Mouse (Mus musculus) MEL (cell line): ENCODE results near the gene Mrpl39. TPM values are rescaled to one million over a fixed set of nuclear protein-coding genes. Genes with fewer than 3 reads are reported as not detected.
A peak's percentile ranks its signal among the peaks of the same experiment; 100 is the strongest.

Experiments
- DNase-seq: peaks from one replicate; pipeline ENCODE4 v3.0.0; 2011; ENCODE audit warnings: low read depth, low spot score
- H3K27ac ChIP-seq: 2 replicates; pipeline ENCODE4 v1.5.1; 2012; ENCODE audit warnings: low read depth, mild to moderate bottlenecking, control low read depth, low read length, moderate library complexity; ENCODE audit not compliant: control insufficient read depth
- H3K27me3 ChIP-seq, 2 experiments: fragments of 150-350 bp in 1 of 2; sonication (generic) in 1 of 2; 2 replicates each; pipeline ENCODE4 v1.6.1; 2012; ENCODE audit warnings: low read length in 2 of 2, mild to moderate bottlenecking in 2 of 2, improper control_type of control experiment in 1 of 2, moderate library complexity in 1 of 2; ENCODE audit not compliant: insufficient read depth in 2 of 2, control insufficient read depth in 1 of 2
- H3K36me3 ChIP-seq, 2 experiments: 2 replicates each; pipeline ENCODE4 v1.6.1; 2012 to 2014; ENCODE audit warnings: low read length in 2 of 2, improper control_type of control experiment in 1 of 2, inconsistent platforms in 1 of 2, mild to moderate bottlenecking in 1 of 2; ENCODE audit not compliant: insufficient read depth in 2 of 2, control insufficient read depth in 1 of 2
- H3K4me1 ChIP-seq, 2 experiments: fragments of 150-350 bp in 1 of 2; sonication (generic) in 1 of 2; 2 replicates each; pipeline ENCODE4 v1.6.1; 2012; ENCODE audit warnings: low read length in 2 of 2, improper control_type of control experiment in 1 of 2, mild to moderate bottlenecking in 1 of 2; ENCODE audit not compliant: insufficient read depth in 2 of 2, control insufficient read depth in 1 of 2
- H3K4me3 ChIP-seq, 2 experiments: fragments of 150-350 bp in 1 of 2; sonication (generic) in 1 of 2; 2 replicates each; pipeline ENCODE4 v1.5.1; 2012; ENCODE audit warnings: low read depth in 2 of 2, low read length in 2 of 2, mild to moderate bottlenecking in 2 of 2, moderate library complexity in 2 of 2, control low read depth in 1 of 2, improper control_type of control experiment in 1 of 2; ENCODE audit not compliant: control insufficient read depth in 1 of 2, insufficient read depth in 1 of 2
- H3K79me2 ChIP-seq: 2 replicates; pipeline ENCODE4 v1.6.1; 2012; ENCODE audit warnings: mild to moderate bottlenecking, low read length, moderate library complexity; ENCODE audit not compliant: control insufficient read depth, poor library complexity, insufficient read depth
- H3K9ac ChIP-seq: 2 replicates; pipeline ENCODE4 v1.6.1; 2012; ENCODE audit warnings: low read depth, mild to moderate bottlenecking, control low read depth, low read length, moderate library complexity; ENCODE audit not compliant: control insufficient read depth, poor library complexity, severe bottlenecking
- H3K9me3 ChIP-seq: fragments of 150-350 bp; sonication (generic); replicated peaks from 2 replicates; pipeline ENCODE4 v1.6.1; 2012; ENCODE audit warnings: mild to moderate bottlenecking, low read length, improper control_type of control experiment, moderate library complexity; ENCODE audit not compliant: insufficient read depth
- BHLHE40 ChIP-seq: IDR thresholded peaks from 2 replicates; pipeline ENCODE4 v1.6.1; 2012; ENCODE audit warnings: low read depth, mild to moderate bottlenecking, inconsistent platforms, low read length, improper control_type of control experiment, borderline replicate concordance
- ELF1 ChIP-seq: IDR thresholded peaks from 2 replicates; pipeline ENCODE4 v1.6.1; 2014; ENCODE audit warnings: low read depth, mild to moderate bottlenecking, inconsistent platforms, low read length, improper control_type of control experiment, moderate library complexity
- EP300 ChIP-seq, 2 experiments: IDR thresholded peaks; 2 replicates each; pipeline ENCODE4 v1.6.1; 2011; ENCODE audit warnings: improper control_type of control experiment in 2 of 2, low read length in 2 of 2, low read depth in 1 of 2, mild to moderate bottlenecking in 1 of 2
- ETS1 ChIP-seq: IDR thresholded peaks from 2 replicates; pipeline ENCODE4 v1.6.1; 2012; ENCODE audit warnings: low read depth, mild to moderate bottlenecking, inconsistent platforms, low read length, improper control_type of control experiment, moderate library complexity
- GATA1 ChIP-seq: IDR thresholded peaks from 2 replicates; pipeline ENCODE4 v1.6.1; 2011; ENCODE audit warnings: low read depth, low read length, improper control_type of control experiment
- JUND ChIP-seq: IDR thresholded peaks from 2 replicates; pipeline ENCODE4 v1.6.1; 2011; ENCODE audit warnings: low read depth, mild to moderate bottlenecking, improper control_type of control experiment, low read length
- MAFK ChIP-seq: IDR thresholded peaks from 2 replicates; pipeline ENCODE4 v1.6.1; 2011; ENCODE audit warnings: low read depth, mild to moderate bottlenecking, low read length, improper control_type of control experiment, borderline replicate concordance
- MAZ ChIP-seq: IDR thresholded peaks from 2 replicates; pipeline ENCODE4 v1.6.1; 2012; ENCODE audit warnings: low read depth, mild to moderate bottlenecking, inconsistent platforms, low read length, improper control_type of control experiment
- MXI1 ChIP-seq: IDR thresholded peaks from 2 replicates; pipeline ENCODE4 v1.6.1; 2011; ENCODE audit warnings: mild to moderate bottlenecking, low read depth, low read length, improper control_type of control experiment
- MYC ChIP-seq: IDR thresholded peaks from 2 replicates; pipeline ENCODE4 v1.6.1; 2011; ENCODE audit warnings: low read depth, mild to moderate bottlenecking, low read length, improper control_type of control experiment, moderate library complexity
- NELFE ChIP-seq: IDR thresholded peaks from 2 replicates; pipeline ENCODE4 v1.6.1; 2011; ENCODE audit warnings: low read depth, low read length, improper control_type of control experiment
- NRF1 ChIP-seq: IDR thresholded peaks from 2 replicates; pipeline ENCODE4 v1.6.1; 2014; ENCODE audit warnings: low read depth, mild to moderate bottlenecking, inconsistent platforms, low read length, improper control_type of control experiment, moderate library complexity; ENCODE audit not compliant: poor library complexity, insufficient read depth, severe bottlenecking
- POLR2A ChIP-seq, 2 experiments: IDR thresholded peaks; 2 replicates each; pipeline ENCODE4 v1.6.1; 2011 to 2012; ENCODE audit warnings: low read length in 2 of 2, mild to moderate bottlenecking in 2 of 2, control low read depth in 1 of 2, improper control_type of control experiment in 1 of 2, low read depth in 1 of 2, moderate library complexity in 1 of 2; ENCODE audit not compliant: control insufficient read depth in 1 of 2, insufficient read depth in 1 of 2, poor library complexity in 1 of 2
- RCOR1 ChIP-seq: IDR thresholded peaks from 2 replicates; pipeline ENCODE4 v1.6.1; 2012; ENCODE audit warnings: low read depth, mild to moderate bottlenecking, inconsistent platforms, low read length, improper control_type of control experiment
- TAL1 ChIP-seq: IDR thresholded peaks from 2 replicates; pipeline ENCODE4 v1.6.1; 2012; ENCODE audit warnings: mild to moderate bottlenecking, inconsistent platforms, low read length, moderate library complexity, mixed read lengths
- TCF12 ChIP-seq: IDR thresholded peaks from 2 replicates; pipeline ENCODE4 v1.6.1; 2014; ENCODE audit warnings: low read depth, mild to moderate bottlenecking, inconsistent platforms, low read length, improper control_type of control experiment, moderate library complexity
- UBTF ChIP-seq: IDR thresholded peaks from 2 replicates; pipeline ENCODE4 v1.6.1; 2012; ENCODE audit warnings: low read depth, mild to moderate bottlenecking, inconsistent platforms, low read length, improper control_type of control experiment, moderate library complexity, borderline replicate concordance; ENCODE audit not compliant: insufficient read depth
- ZC3H11A ChIP-seq: IDR thresholded peaks from 2 replicates; pipeline ENCODE4 v1.6.1; 2012; ENCODE audit warnings: low read depth, mild to moderate bottlenecking, inconsistent platforms, low read length, improper control_type of control experiment
- ZMIZ1 ChIP-seq: IDR thresholded peaks from 2 replicates; pipeline ENCODE4 v1.6.1; 2012; ENCODE audit warnings: low read depth, mild to moderate bottlenecking, inconsistent platforms, low read length, improper control_type of control experiment, moderate library complexity
- ZNF384 ChIP-seq: IDR thresholded peaks from 2 replicates; pipeline ENCODE4 v1.6.1; 2012; ENCODE audit warnings: low read depth, mild to moderate bottlenecking, inconsistent platforms, low read length, improper control_type of control experiment
- polyA plus RNA-seq, 2 experiments: library from polyadenylated mRNA; stranded (reverse) in 1 of 2; unstranded in 1 of 2; fragments of >175 nt in 1 of 2; fragments of >200 nt in 1 of 2; gene quantifications; 2 replicates each; pipeline versions ENCODE4 v1.2.1 to v1.2.4; 2012; ENCODE audit warnings: low replicate concordance in 2 of 2, low read depth in 1 of 2; ENCODE audit not compliant: insufficient read length in 2 of 2, insufficient read depth in 1 of 2, missing spikeins in 1 of 2
- total RNA-seq: library from RNA; depleted of rRNA; stranded (reverse); fragments of 300-350 nt; gene quantifications from 2 replicates; pipeline ENCODE4 v1.2.3, GENCODE M21; 2012

Gene Mrpl39
- total and polyA plus RNA-seq, 3 experiments, result 48.3 to 50.9 TPM; not detected in 1

DNA sequence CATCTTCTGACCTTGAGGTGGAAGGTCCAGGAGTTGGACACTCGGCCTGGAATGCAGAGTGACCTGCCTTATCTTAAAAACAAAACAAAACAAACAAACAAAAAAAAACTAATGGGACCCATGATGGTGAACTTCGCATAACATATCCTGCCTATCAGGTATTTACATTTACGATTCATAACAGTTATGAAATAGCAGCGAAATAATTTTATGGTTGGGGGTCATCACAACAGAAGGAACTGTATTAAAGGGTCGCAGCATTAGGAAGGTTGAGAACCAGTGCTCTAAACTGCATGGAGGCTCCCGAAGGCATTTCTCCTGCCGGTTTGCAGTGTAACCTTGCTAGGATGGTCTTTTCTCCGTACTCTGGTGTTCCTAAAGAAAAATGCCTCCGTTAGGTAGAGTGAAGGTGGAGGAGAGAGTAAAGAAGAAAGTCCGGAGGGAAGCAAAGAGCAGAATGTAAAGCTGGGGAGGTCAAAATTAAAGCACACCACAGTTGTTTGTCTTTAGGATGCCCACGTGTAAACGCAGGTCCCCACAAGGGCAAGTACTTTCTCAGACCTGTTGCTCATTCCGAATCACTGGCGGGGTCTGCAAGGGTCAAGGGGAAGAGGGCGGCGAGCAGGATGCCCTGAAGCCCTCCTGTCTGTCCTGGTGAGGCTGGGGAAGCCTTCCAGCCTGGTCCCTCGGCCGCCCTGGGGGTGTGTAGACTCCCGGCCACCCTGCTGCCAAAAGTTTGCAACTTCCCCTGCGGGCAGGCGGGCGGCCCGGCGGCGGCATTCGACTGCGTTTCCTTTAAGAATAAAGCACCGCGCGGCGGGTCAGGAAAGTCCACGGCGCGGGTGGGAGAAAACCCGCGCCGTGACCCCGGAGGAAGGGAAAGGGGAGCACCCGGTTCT lies 33.1 kb downstream of the Mrpl39 start:
- H3K36me3 ChIP-seq, result peaks cover 0 to 4% of the 10 kb centered on the region in 2 experiments; a peak in 2 of 4 replicates
- H3K4me1 ChIP-seq, result peaks cover 0 to 5% of the 10 kb centered on the region in 2 experiments; a peak in 2 of 4 replicates
- H3K79me2 ChIP-seq, result no peaks in the 10 kb centered on the region
- no peak overlapping the region for H3K9ac ChIP-seq
- no peaks in the 10 kb centered on the region for H3K9me3 ChIP-seq
- DNase-seq, result no peak
- no peak overlapping the region for H3K4me3 ChIP-seq
- TF ChIP-seq ELF1 (no peak), MYC (no peak), ZMIZ1 (no peak), POLR2A (IDR thresholded peaks at IDR 0.05; ENCODE audit: control insufficient read depth in 1 of 2, insufficient read depth in 1 of 2, low read depth in 1 of 2, low read length in 2 of 2, poor library complexity in 1 of 2) (no peak), NRF1 (no peak), UBTF (no peak), NELFE (no peak), ZC3H11A (no peak), MXI1 (no peak), MAZ (no peak), ZNF384 (no peak)
- no peak overlapping the region for H3K27ac ChIP-seq
- H3K27me3 ChIP-seq, result no peaks in the 10 kb centered on the region; a peak in 1 of 4 replicates

DNA sequence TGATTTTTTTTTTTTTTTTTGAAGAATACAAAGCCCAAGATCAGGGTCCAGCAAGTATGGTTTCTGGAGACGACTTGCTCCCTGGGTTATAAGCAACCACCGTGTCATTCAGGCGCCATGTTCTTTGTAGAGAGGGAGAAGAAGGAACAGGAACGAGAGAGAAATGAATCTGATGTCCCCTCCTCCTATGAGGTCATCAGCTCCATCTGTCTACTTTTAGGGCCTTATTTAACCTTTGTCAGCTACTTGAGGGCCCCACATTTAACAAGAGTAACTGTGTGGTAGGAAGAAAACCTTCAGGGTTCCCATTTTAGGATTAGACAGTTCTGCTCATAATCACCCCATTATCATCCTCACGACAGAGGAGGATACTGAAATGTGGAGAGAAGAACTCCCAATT lies 34.5 kb downstream of the Mrpl39 start:
- H3K4me3 ChIP-seq, result no peak overlapping the region

DNA sequence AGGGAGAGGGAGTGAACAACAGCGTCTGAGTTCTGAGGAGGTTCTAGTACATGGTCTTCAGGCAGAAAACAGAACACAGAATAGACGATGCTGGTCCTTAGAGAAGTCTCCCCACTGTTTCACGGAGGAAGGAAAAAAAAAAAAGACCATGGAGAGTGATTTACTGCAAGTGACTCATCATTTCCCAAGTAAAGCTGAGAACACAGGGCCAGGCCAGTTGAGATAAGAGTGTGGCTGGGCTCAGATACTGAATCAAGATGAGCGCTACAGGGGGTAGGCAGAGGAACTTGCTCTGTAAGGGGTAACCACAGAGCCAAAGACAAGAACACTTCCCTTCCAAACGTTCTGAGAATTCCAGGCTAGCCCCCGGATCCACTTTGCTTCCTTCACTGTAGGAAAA lies 36.8 kb downstream of the Mrpl39 start:
- peak; percentile 76 for TF ChIP-seq TAL1
- TF ChIP-seq ZNF384, result peak; percentile 94
- TF ChIP-seq JUND, result peak; percentile 81; the same call in 1 of the 2 replicates
- no peak for TF ChIP-seq POLR2A (IDR thresholded peaks at IDR 0.05; ENCODE audit: control insufficient read depth in 1 of 2, insufficient read depth in 1 of 2, low read depth in 1 of 2, low read length in 2 of 2, poor library complexity in 1 of 2)
- TF ChIP-seq BHLHE40, result no peak
- TF ChIP-seq EP300 (IDR thresholded peaks at IDR 0.05; ENCODE audit: low read depth in 1 of 2, low read length in 2 of 2), result peak; percentile 90 to 93
- TF ChIP-seq GATA1, result peak; percentile 96
- TF ChIP-seq TCF12, result peak; percentile 90
- TF ChIP-seq MAFK, result 0 out of 2 replicates have a peak, but pooled peaks have one; percentile 10
- TF ChIP-seq RCOR1, result peak; percentile 97
- TF ChIP-seq ETS1, result peak; percentile 77
- DNase-seq, result peak; percentile 87

More for the DNA sequence above, 34.5 kb downstream of the Mrpl39 start:
- H3K9ac ChIP-seq, result no peak overlapping the region
- H3K9me3 ChIP-seq, result no peaks in the 10 kb centered on the region
- H3K27me3 ChIP-seq, result no peaks in the 10 kb centered on the region; a peak in 1 of 4 replicates
- peaks cover 0 to 5% of the 10 kb centered on the region in 2 experiments; a peak in 2 of 4 replicates for H3K4me1 ChIP-seq
- DNase-seq, result no peak
- no peak overlapping the region for H3K27ac ChIP-seq
- H3K36me3 ChIP-seq, result peaks cover 0 to 4% of the 10 kb centered on the region in 2 experiments; a peak in 2 of 4 replicates
- TF ChIP-seq UBTF, result no peak
- TF ChIP-seq, all 39 proteins: peak for 0
- H3K79me2 ChIP-seq, result no peaks in the 10 kb centered on the region

More for the DNA sequence above, 36.8 kb downstream of the Mrpl39 start:
- H3K36me3 ChIP-seq, result peaks cover 0 to 4% of the 10 kb centered on the region in 2 experiments; a peak in 2 of 4 replicates
- no peak overlapping the region for H3K9ac ChIP-seq
- peaks cover 0 to 5% of the 10 kb centered on the region in 2 experiments; a peak in 2 of 4 replicates for H3K4me1 ChIP-seq
- no peak overlapping the region for H3K4me3 ChIP-seq
- H3K27ac ChIP-seq, result no peak overlapping the region
- no peaks in the 10 kb centered on the region for H3K9me3 ChIP-seq
- no peaks in the 10 kb centered on the region for H3K79me2 ChIP-seq
- no peaks in the 10 kb centered on the region; a peak in 1 of 4 replicates for H3K27me3 ChIP-seq
